Mouse (Mus musculus) WW6 (cell line): ENCODE results near the gene Zfp69.

Source experiments
- DNase-seq: peaks from one replicate; pipeline ENCODE4 v3.0.0-alpha.2; 2013; ENCODE audit warnings: low read depth, low spot score

Gene Zfp69

DNA sequence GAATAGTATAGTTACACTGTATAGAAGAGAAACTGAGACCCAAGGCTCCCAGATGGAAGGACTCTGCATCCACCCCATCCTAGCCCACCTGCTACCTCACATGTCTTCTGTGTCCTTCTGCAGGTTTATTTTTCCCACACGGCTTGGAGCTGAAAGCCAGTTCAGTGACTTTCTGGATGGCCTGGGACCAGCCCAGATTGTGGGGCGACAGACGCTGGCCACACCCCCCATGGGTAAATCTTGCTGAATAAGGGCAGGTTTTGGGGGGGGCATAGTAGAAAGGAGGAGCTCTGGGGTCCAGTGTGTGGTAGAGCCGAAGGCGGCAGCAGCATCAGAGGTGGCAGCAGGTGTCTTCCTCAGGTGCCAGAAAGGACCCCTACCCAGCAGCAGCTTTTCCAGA lies 64.7 kb downstream of the Zfp69 start:
- DNase-seq = no peak

DNA sequence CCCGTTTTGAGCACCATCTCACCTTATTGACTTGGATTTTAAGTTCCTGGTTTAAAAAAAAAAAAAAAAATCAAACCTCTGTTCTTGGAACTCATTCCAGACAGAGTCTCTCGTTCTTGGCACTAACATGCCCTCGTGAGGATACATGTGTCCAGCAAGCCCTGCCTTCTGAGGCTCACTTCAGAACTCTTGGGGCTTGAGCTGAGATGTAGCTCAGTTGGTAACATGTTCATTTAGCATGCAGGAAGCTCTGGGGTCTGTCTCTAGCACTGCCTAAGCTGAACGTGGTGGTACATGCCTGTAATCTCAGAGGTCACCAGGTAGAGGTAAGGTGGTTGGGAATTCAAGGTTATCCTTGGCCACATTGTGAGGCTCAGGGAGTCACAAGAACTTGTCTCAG lies 65.4 kb downstream of the Zfp69 start:
- DNase-seq = no peak

DNA sequence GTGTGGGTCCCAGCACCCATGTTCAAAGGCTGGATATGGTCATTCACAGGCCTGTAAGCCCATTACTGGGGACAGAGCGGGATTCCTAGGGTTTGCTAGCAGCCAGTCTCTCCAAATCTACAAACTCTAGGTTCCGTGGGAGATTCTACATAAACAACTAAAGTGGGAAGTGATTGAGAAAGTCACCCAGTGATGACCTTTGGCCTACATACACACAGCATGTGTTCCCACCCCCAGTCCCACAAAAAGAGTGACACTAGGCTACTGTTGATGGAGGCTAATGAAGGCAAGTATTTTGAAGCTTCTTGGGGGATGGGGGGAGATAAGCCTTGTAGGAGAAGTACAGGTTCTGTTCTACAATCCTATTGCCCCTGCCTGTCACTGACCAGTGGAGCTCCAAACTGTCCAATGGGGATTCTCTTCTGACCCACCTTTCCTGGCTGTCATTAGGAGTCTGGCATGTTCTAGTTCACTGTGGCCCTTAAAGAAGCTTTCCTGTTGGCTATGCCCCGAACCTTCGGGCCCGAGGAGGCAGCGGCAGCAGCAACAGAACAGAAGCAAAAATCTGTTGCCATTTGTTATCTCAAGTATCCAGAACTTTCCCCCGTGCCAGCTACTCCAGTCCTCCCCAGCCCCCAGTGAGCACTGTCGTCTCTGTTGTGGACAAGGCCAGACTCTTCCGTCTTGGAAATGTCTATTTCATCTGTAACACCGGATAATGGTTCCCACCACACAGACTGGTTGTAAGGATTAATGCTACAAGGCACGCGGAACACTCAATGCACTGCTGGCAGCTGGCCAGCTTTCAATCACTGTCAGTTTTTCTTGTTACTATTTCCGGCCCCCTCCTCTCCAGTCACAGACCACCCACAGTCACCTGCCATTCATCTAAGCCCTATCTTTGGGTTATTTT lies 66.0 kb downstream of the Zfp69 start:
- DNase-seq = no peak

DNA sequence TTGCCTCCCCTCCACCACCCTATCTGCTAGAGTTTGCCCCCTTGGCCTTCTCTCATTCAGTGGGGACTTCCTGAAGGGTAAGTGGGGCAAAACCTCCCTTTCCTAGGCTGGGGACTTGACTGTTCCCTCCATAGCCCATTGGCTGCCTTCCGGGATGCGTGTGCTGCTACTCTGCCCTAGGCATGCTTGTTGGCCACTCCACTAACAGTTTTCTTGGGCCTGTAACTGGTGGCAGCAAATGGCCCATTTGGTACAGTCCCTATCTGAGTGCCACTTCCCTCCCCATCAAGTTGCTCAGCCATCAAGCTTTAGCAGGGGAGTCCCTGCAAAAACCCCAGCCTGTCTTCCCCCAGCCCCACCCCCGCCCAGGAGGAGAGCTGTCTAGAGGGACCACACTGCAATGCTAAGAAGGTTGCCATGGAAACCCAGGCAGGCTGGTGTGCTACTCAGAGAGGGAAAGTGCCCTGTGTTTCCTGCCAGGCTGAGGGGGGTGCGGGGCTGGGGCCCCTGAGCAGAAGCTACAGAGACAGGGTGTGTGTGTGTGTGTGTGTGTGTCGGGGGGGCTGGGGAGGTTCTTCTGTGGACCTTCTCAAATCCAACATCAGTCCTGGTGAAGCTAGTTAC lies 69.4 kb downstream of the Zfp69 start:
- DNase-seq = no peak

DNA sequence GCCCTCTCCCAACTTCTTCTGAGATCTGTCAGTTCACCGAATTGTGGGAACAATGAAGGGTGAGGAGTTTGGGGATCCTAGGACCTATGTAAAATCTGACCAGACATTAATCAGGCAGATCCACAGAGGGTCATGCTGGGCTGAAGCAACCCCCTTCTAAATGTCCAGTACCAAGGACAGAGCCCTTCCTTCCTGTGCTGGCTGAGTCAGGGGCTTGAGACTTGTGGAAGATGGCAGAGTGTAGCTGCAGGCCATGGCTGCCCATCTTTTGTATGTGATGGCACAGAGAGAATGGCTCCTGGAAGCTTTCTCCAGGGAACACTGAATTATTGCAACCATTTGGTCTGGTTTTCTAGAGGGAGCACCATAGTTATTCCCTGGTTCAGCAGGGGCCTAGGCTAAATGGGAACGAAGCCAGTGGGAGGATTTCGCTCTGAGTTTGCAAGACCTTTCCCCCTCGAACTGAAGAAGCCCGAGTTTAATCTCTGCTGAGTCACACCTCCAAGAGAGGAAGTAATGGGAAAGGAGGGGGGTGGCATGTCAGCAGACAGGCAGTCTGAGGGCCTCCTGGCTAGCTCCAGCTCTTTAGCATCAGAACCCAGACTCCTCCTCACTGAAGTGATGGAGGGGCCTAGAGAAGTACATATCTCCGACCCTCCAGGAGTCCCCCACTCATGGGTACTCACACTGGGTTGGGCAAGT lies 70.6 kb downstream of the Zfp69 start:
- DNase-seq = no peak
